Mouse (Mus musculus): Measurements from ENCODE around the gene Psmc1. TPM values are rescaled to one million over a fixed set of nuclear protein-coding genes. Genes with fewer than 3 reads are reported as not detected.

Psmc1 gene
- polyA plus RNA-seq, 1 experiment from 2014 or later, result 302 TPM

DNA sequence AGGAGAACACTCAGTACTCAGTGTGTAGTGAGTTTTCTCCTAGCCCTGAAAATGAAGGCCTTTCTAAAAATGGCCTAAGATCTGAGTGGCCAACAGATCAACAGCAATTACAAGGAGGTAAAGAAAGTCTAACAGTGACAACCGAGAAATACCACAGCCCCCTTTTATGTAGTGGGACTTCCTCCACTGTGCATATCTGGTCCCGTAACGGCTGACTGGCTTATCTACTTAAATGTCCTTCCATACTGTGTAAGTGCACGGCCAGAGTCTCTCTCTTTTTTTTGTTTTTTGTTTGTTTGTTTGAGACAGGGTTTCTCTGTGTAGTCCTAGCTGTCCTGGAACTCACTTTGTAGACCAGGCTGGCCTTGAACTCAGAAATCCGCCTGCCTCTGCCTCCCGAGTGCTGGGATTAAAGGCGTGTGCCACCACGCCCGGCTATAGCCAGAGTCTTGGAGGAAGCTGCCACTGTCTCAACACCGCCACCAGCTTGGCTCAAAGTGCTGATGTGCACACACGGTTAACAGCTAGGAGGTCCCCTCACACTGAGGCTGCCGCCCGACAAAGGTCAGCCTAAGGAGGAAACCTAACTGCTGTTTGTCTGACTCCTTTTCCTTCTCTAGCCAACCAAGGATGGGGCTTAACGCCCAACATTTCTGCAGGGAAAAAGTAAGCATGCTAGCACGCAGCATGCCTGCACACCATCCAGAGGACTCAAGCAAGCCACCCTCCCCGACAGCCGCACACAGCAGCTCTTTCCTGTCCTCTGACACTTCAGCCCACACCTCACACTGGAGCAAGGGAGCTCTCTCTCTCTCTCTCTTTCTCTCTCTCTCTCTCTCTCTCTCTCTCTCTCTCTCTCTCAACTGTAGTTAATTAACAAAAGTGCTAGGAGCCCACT lies 17.3 kb downstream of the Psmc1 start:
- H3K27me3 ChIP-seq, result no peaks in the 10 kb centered on the region
- H3K9ac ChIP-seq, result no peak overlapping the region
- H3K27ac ChIP-seq, result peak overlapping the region; percentile 82
- no peak overlapping the region for H3K4me3 ChIP-seq (replicated peaks)
- no peak overlapping the region for H3K4me2 ChIP-seq
- peaks cover 29% of the 10 kb centered on the region for H3K4me1 ChIP-seq
- WGBS, result 67% methylated on average over 17 of the region's 17 CpGs
- peaks cover 91% of the 10 kb centered on the region for H3K36me3 ChIP-seq
- no peak for ATAC-seq (replicated peaks; ENCODE audit: low FRiP score)
- no peaks in the 10 kb centered on the region for H3K9me3 ChIP-seq (replicated peaks)

DNA sequence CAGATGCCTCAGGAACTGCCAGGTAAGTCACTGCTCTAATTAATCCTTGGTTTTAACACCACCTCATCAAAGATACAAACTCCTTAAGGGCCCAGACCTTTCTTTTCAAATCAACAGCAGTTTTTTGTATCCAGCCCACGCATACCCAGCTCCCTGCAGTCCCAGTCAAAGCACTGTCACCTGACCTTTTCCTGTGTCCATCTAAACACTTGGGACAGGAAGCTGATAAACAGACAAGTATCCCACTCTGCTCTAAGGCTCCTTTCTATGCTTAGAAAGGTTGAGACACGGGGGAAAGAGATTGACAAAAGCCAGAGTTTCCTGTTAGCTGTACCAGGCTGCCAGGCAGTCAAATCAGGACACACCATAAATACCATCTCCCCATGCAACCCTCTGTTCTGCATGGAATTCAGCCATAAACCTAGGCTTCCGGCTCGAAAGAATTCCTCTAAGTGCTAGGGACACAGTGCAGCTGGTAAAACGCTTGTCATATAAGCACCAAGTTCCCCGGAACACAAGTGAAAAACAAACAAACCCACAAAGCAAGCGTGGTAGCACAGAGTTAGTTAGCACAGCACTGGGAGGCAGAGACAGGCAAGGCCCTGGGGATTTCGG lies 18.0 kb downstream of the Psmc1 start:
- H3K9me3 ChIP-seq (replicated peaks), result no peaks in the 10 kb centered on the region
- H3K36me3 ChIP-seq, result peaks cover 91% of the 10 kb centered on the region
- H3K4me2 ChIP-seq, result no peak overlapping the region
- H3K27ac ChIP-seq, result peak overlapping the region; percentile 82
- H3K4me1 ChIP-seq, result peaks cover 29% of the 10 kb centered on the region
- H3K4me3 ChIP-seq (replicated peaks), result no peak overlapping the region
- WGBS, result 28% methylated on average over 8 of the region's 8 CpGs
- ATAC-seq (replicated peaks; ENCODE audit: low FRiP score), result no peak
- H3K9ac ChIP-seq, result no peak overlapping the region
- no peaks in the 10 kb centered on the region for H3K27me3 ChIP-seq

DNA sequence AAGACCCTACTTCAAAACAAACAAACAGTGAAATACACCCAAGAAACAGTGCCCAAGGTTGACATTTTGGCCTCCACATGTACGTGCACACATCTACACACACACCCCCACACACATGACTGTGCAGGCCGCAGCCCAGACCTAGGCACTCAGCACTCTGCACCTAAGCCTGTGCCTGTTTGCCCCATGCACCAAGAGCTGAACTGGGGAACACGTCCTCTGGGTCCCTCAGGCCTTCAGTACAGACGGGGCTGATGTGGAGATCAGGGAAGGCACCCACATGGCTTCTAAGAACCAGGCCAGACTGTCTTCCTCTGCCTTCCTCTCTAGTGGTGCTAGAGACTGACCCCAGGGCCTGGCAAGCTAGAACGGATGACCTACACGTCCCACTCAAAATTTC lies 18.6 kb downstream of the Psmc1 start:
- WGBS, result 54% methylated on average over 6 of the region's 6 CpGs
- H3K4me3 ChIP-seq (replicated peaks), result no peak overlapping the region
- no peaks in the 10 kb centered on the region for H3K9me3 ChIP-seq (replicated peaks)
- ATAC-seq (replicated peaks; ENCODE audit: low FRiP score), result no peak
- no peak overlapping the region for H3K9ac ChIP-seq
- H3K4me1 ChIP-seq, result peaks cover 29% of the 10 kb centered on the region
- H3K27me3 ChIP-seq, result no peaks in the 10 kb centered on the region
- peaks cover 91% of the 10 kb centered on the region for H3K36me3 ChIP-seq
- H3K27ac ChIP-seq, result peak overlapping the region; percentile 82
- no peak overlapping the region for H3K4me2 ChIP-seq

DNA sequence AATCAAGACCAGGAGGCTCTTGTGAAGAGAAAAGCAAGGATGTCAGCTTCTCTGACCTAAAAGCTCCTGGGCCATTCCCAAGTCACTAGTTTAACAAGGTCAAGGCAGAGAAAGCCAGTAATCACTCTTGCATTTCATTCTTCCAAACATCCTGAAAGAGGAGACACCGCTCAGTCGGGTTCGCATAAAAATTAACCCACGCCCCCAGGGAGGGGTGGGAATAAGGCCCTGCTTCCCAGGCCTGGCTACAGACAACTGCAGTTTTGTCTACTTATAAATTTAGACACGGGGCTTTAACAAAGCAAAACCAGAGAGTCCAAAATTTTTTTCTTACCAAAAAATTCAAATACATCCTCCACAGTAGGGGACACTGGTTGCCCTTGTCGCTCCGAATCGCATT lies 19.0 kb downstream of the Psmc1 start:
- WGBS, result 58% methylated on average over 8 of the region's 8 CpGs
- Histone ChIP-seq H3K27me3 (no peaks in the 10 kb centered on the region), H3K4me1 (peaks cover 29% of the 10 kb centered on the region), H3K27ac (peak overlapping the region; percentile 82), H3K9me3 (replicated peaks) (no peaks in the 10 kb centered on the region), H3K4me3 (replicated peaks) (no peak overlapping the region), H3K36me3 (peaks cover 91% of the 10 kb centered on the region), H3K9ac (no peak overlapping the region), H3K4me2 (no peak overlapping the region)
- ATAC-seq (replicated peaks; ENCODE audit: low FRiP score), result no peak

DNA sequence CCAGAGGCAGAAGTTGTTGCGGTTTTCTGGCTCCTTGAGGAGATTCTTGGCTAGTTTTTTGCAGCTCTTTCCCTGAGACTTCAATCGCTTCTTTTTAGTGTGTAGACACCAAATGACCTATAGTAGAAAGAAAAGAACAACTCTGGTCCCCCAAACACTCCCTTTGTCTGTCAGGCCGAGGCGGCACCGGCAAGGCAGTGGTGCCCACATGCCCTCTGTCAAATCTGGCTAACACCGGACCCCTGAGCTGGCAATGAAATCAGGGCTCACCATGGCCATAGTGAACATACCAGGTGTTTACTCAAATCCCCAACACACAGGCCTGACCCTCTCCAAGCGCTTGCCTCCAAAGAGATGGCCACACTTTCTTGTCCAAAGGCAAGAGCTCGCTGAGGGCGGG lies 21.2 kb downstream of the Psmc1 start:
- H3K36me3 ChIP-seq, result peaks cover 88% of the 10 kb centered on the region
- H3K4me1 ChIP-seq, result peaks cover 29% of the 10 kb centered on the region
- H3K27ac ChIP-seq, result no peak overlapping the region
- H3K27me3 ChIP-seq, result no peaks in the 10 kb centered on the region
- no peaks in the 10 kb centered on the region for H3K9me3 ChIP-seq (replicated peaks)
- no peak overlapping the region for H3K9ac ChIP-seq
- H3K4me2 ChIP-seq, result no peak overlapping the region
- H3K4me3 ChIP-seq (replicated peaks), result no peak overlapping the region
- 96% methylated on average over 9 of the region's 9 CpGs for WGBS
- ATAC-seq (replicated peaks; ENCODE audit: low FRiP score), result no peak

DNA sequence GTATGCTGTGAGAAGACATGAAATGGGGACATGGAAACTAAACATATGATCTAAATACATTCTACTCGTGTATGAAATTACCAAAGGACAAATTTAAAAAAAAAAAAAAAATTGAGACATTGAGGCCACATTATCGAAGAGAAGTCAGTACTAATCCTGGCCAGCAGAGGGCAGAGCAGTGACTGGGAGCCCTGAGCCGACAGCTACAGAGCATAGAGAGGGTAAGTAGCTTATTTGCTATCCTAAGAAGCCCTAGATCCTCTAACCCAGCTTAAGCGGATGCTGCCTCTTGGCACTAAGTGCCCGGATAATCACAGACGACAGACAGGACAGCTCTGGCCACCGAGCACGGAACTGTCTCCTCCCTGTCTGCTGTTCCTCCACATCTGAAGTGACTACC lies 21.7 kb downstream of the Psmc1 start:
- Histone ChIP-seq H3K36me3 (peaks cover 88% of the 10 kb centered on the region), H3K4me1 (peaks cover 29% of the 10 kb centered on the region), H3K9me3 (replicated peaks) (no peaks in the 10 kb centered on the region), H3K4me2 (no peak overlapping the region), H3K27me3 (no peaks in the 10 kb centered on the region), H3K9ac (no peak overlapping the region), H3K27ac (no peak overlapping the region), H3K4me3 (replicated peaks) (no peak overlapping the region)
- ATAC-seq (replicated peaks; ENCODE audit: low FRiP score), result no peak
- 54% methylated on average over 8 of the region's 8 CpGs for WGBS

DNA sequence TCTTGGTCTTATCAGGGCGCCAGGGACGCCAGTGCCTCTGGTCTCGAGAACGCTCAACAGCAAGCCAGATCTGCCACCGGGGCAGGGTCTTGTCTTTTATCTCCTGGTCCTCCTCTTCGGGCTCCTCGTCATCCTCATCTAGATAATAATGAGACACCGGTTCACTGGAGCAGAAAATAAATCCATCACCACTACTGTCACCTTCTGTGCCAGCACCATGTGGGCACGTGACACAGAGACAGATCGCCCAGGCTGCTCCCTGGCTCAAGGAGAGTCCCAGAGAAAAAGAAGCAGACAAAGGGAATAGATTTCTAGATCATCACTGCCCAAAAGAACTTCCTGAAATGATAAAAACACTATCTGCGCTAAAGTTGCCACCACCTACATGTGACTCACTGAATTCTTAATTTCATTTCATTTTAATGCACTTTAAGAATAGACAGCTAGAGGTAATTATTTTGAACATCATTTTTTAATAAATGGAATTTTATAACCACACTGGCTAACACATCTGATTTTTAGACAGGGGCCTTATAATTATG lies 24.5 kb downstream of the Psmc1 start:
- no peak overlapping the region for H3K9ac ChIP-seq
- no peak for ATAC-seq (replicated peaks; ENCODE audit: low FRiP score)
- no peak overlapping the region for H3K4me2 ChIP-seq
- H3K27ac ChIP-seq, result no peak overlapping the region
- H3K4me1 ChIP-seq, result peaks cover 7% of the 10 kb centered on the region; the same call in 1 of the 2 replicates
- H3K36me3 ChIP-seq, result peaks cover 92% of the 10 kb centered on the region
- 73% methylated on average over 11 of the region's 11 CpGs for WGBS
- H3K4me3 ChIP-seq (replicated peaks), result no peak overlapping the region
- no peaks in the 10 kb centered on the region for H3K9me3 ChIP-seq (replicated peaks)
- no peaks in the 10 kb centered on the region for H3K27me3 ChIP-seq

DNA sequence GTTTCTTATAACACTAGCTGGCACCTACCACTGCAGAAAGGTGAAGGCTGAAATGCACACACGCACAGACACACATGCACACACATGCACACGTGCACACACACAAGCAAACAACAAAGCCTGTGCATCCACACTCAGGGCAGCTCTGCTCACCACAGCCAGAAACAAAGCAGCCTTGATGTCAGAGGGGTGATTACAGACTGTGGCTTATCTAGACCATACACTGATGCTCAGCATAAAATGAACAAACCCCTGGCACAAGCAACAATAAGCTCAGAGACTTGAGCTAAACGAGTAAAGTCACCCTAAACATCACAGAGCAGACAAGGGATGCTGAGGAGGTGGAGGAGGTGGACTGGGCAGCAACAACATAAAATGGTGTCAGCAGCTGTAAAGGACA lies 25.2 kb downstream of the Psmc1 start:
- no peak overlapping the region for H3K4me2 ChIP-seq
- no peak overlapping the region for H3K27ac ChIP-seq
- peaks cover 92% of the 10 kb centered on the region for H3K36me3 ChIP-seq
- no peak for ATAC-seq (replicated peaks; ENCODE audit: low FRiP score)
- H3K9me3 ChIP-seq (replicated peaks), result no peaks in the 10 kb centered on the region
- 0 out of 2 replicates have a peak, but pooled peaks cover under 1% of the 10 kb centered on the region for H3K4me1 ChIP-seq
- H3K9ac ChIP-seq, result no peak overlapping the region
- WGBS, result 88% methylated on average over 3 of the region's 3 CpGs
- H3K27me3 ChIP-seq, result no peaks in the 10 kb centered on the region
- no peak overlapping the region for H3K4me3 ChIP-seq (replicated peaks)

DNA sequence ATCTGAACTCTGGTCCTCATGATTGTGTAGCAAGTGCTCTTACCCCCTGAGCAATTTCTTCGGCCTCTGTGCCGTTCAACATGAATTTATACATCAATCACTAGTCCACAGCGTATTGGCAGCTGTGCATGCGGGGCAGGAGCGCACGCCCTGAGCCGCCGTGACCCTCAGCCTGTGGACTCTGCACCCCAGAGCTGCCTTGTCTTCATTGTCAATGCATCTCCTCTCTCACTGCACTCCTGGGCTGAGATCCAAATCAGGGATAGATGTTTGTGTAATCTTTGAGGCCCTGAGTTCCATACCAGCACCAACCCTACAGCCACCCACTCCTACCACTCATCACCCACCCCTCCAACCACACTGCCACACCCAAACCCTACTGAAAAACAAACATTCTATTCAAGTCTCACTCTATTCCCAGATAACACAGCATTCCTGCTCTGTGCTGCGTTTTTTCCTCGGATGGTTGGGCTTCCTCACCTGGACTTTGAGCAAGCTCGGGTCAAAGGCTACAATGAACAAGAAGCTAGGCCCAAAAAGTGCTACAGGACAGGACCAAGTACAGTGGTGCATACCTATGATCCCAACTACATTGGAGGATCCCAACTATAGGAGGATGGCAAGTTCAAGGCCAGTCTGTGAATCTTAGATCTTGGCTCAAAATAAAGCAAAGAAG lies 33.0 kb downstream of the Psmc1 start:
- no peaks in the 10 kb centered on the region for H3K9me3 ChIP-seq (replicated peaks)
- no peak overlapping the region for H3K4me3 ChIP-seq (replicated peaks)
- no peak overlapping the region for H3K4me2 ChIP-seq
- H3K27me3 ChIP-seq, result no peaks in the 10 kb centered on the region
- 0 out of 2 replicates have a peak, but pooled peaks cover 19% of the 10 kb centered on the region for H3K4me1 ChIP-seq
- WGBS, result 92% methylated on average over 11 of the region's 11 CpGs
- ATAC-seq (replicated peaks; ENCODE audit: low FRiP score), result 0 out of 2 replicates have a peak, but pooled peaks have one; percentile 27
- no peak overlapping the region for H3K9ac ChIP-seq
- no peak overlapping the region for H3K27ac ChIP-seq
- H3K36me3 ChIP-seq, result peaks cover 98% of the 10 kb centered on the region

DNA sequence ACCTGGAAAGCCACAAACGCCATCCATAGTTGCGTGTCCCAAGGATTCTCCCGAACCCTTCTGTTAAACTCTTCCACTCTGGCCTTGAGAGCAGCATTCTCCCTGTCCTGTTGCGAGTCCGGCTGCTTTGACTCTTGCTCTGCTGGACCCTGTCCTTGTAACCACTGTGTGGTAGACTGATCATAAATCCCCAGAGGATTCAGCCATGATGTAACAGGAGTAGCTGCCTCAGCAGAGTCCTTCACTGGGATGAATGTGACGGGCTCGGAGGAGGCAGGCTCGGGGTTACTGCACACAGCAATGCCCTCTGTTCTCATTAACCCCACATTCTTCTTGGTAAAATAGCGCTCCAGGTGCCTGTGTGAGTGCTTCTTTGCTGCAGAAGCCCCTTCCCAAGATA lies 33.8 kb downstream of the Psmc1 start:
- Histone ChIP-seq H3K36me3 (peaks cover 96% of the 10 kb centered on the region), H3K9ac (no peak overlapping the region), H3K4me3 (replicated peaks) (no peak overlapping the region), H3K27ac (peak overlapping the region; percentile 54; the same call in 1 of the 2 replicates), H3K27me3 (no peaks in the 10 kb centered on the region), H3K4me1 (0 out of 2 replicates have a peak, but pooled peaks cover 19% of the 10 kb centered on the region), H3K4me2 (no peak overlapping the region), H3K9me3 (replicated peaks) (no peaks in the 10 kb centered on the region)
- ATAC-seq (replicated peaks; ENCODE audit: low FRiP score), result peak; percentile 80
- whole genome bisulfite sequencing, result 59% methylated on average over 9 of the region's 9 CpGs

DNA sequence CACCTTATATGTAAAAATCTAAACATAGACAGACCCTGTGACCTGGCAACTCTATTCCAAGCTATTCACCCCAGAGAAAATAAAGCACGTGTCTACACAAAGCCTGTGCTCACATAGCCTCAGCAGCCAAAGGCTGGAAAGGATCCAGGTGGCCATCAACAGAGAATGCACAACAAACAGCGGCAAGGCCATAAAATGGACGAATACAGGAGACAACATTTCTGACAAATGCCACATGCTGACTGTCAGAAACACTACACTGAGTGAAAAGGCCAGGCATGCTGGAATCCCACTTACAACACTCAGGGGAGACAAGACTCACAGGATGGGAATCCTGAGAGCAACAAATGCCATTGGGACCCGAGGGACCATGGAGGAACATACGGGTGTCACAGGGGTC lies 34.3 kb downstream of the Psmc1 start:
- H3K9me3 ChIP-seq (replicated peaks), result no peaks in the 10 kb centered on the region
- no peaks in the 10 kb centered on the region for H3K27me3 ChIP-seq
- H3K4me1 ChIP-seq, result 0 out of 2 replicates have a peak, but pooled peaks cover 19% of the 10 kb centered on the region
- no peak overlapping the region for H3K4me3 ChIP-seq (replicated peaks)
- ATAC-seq (replicated peaks; ENCODE audit: low FRiP score), result peak; percentile 72
- no peak overlapping the region for H3K4me2 ChIP-seq
- peaks cover 96% of the 10 kb centered on the region for H3K36me3 ChIP-seq
- peak overlapping the region; percentile 54; the same call in 1 of the 2 replicates for H3K27ac ChIP-seq
- WGBS, result 48% methylated on average over 5 of the region's 5 CpGs
- no peak overlapping the region for H3K9ac ChIP-seq

DNA sequence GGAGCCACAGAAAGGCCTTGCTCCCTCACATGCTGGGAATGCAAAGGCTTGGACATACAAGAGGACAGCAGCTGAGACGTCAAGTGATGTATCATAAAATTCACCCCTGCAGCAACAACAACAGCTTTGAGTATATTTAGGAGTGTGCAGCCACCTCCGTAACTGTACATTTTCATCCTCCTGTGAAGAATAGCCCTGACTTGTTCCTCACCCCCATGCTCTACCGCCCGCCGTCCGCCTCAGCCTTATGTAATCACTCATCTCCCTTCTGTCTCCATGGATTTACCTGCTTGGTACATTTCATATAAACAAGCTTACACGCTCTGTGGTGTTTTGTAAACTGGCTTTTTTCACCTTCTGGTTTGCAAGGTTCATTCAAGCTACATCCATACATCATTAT lies 42.5 kb downstream of the Psmc1 start:
- ATAC-seq (replicated peaks; ENCODE audit: low FRiP score), result no peak
- H3K27ac ChIP-seq, result no peak overlapping the region
- H3K9ac ChIP-seq, result no peak overlapping the region
- no peaks in the 10 kb centered on the region for H3K9me3 ChIP-seq (replicated peaks)
- no peaks in the 10 kb centered on the region for H3K27me3 ChIP-seq
- 94% methylated on average over 7 of the region's 7 CpGs for whole genome bisulfite sequencing
- peaks cover 59% of the 10 kb centered on the region for H3K36me3 ChIP-seq
- H3K4me2 ChIP-seq, result no peak overlapping the region
- H3K4me1 ChIP-seq, result no peaks in the 10 kb centered on the region
- no peak overlapping the region for H3K4me3 ChIP-seq (replicated peaks)

All from kidney, embryonic 15.5 days (tissue).